Mouse (Mus musculus) limb, embryonic 12.5 days (tissue): ENCODE results near the gene Tmem8. TPM values are rescaled to one million over a fixed set of nuclear protein-coding genes. Genes with fewer than 3 reads are reported as not detected.
A peak's percentile ranks its signal among the peaks of the same experiment; 100 is the strongest.

ENCODE experiments used
- ATAC-seq: fragments of 200-750 bp; cut with Nextera tagmentation; 2 replicates; pipeline ENCODE4 v1.8.0; 2017; ENCODE audit warnings: low read depth, moderate TSS enrichment; ENCODE audit not compliant: insufficient number of reproducible peaks, insufficient read depth, low FRiP score, low TSS enrichment
- H3K27ac ChIP-seq: fragments of 300-500 bp; sonication (generic); 2 replicates; pipeline ENCODE4 v1.5.1; 2016; ENCODE audit warnings: mild to moderate bottlenecking, moderate library complexity
- H3K27me3 ChIP-seq: fragments of 300-500 bp; sonication (generic); 2 replicates; pipeline ENCODE4 v1.6.1; 2016; ENCODE audit warnings: mild to moderate bottlenecking, moderate library complexity
- H3K36me3 ChIP-seq: fragments of 300-500 bp; sonication (generic); 2 replicates; pipeline ENCODE4 v1.6.1; 2016; ENCODE audit warnings: mild to moderate bottlenecking, moderate library complexity
- H3K4me1 ChIP-seq: fragments of 300-500 bp; sonication (generic); replicated peaks from 2 replicates; pipeline ENCODE4 v1.6.1; 2016
- H3K4me2 ChIP-seq: fragments of 300-500 bp; sonication (generic); 2 replicates; pipeline ENCODE4 v1.6.1; 2016; ENCODE audit warnings: mild to moderate bottlenecking, moderate library complexity
- H3K4me3 ChIP-seq: fragments of 300-500 bp; sonication (generic); replicated peaks from 2 replicates; pipeline ENCODE4 v1.5.1; 2016; ENCODE audit warnings: mild to moderate bottlenecking
- H3K9ac ChIP-seq: fragments of 300-500 bp; sonication (generic); replicated peaks from 2 replicates; pipeline ENCODE4 v1.6.1; 2016; ENCODE audit warnings: mild to moderate bottlenecking, moderate library complexity
- H3K9me3 ChIP-seq: fragments of 300-500 bp; sonication (generic); 2 replicates; pipeline ENCODE4 v1.6.1; 2016; ENCODE audit warnings: mild to moderate bottlenecking, moderate library complexity
- WGBS: fragments of 180-500 bp; shearing (Covaris S2); methylation state at CpG from one replicate; pipeline ENCODE4 v1.1.7; 2016; 5-methylcytosine and 5-hydroxymethylcytosine counted together
- polyA plus RNA-seq: library from polyadenylated mRNA; unstranded; fragments of >200 nt; fragmentation: Nextera tagmentation; extraction: Ambion mirVana; gene quantifications from 2 replicates; pipeline ENCODE4 v1.2.1, GENCODE M21; 2016

The Tmem8 gene
- polyA plus RNA-seq, 1 experiment from 2014 or later = 0.87 TPM

- ATAC-seq = no peak
- Histone ChIP-seq H3K9me3 (no peaks in the 10 kb centered on the region), H3K4me3 (no peak overlapping the region), H3K4me2 (0 out of 2 replicates have a peak overlapping the region, but pooled peaks have one; percentile 1), H3K9ac (no peak overlapping the region), H3K27me3 (no peaks in the 10 kb centered on the region), H3K27ac (no peak overlapping the region), H3K36me3 (peaks cover 53% of the 10 kb centered on the region), H3K4me1 (peaks cover 11% of the 10 kb centered on the region)
- 91% methylated on average over 10 of the region's 10 CpGs for WGBS
Observed at GRCm38 (mm10) chr17:26125226-26125625, 12.1 kb downstream of the Tmem8 start.

GRCm38 (mm10) chr17:26131062-26131732 is 18.1 kb downstream of the Tmem8 start:
- no peak for ATAC-seq
- 86% methylated on average over 18 of the region's 18 CpGs for WGBS
- no peaks in the 10 kb centered on the region for H3K27me3 ChIP-seq
- H3K4me1 ChIP-seq = no peaks in the 10 kb centered on the region
- no peaks in the 10 kb centered on the region for H3K9me3 ChIP-seq
- peaks cover 67% of the 10 kb centered on the region for H3K36me3 ChIP-seq
- no peak overlapping the region for H3K9ac ChIP-seq
- no peak overlapping the region for H3K4me2 ChIP-seq
- H3K27ac ChIP-seq = no peak overlapping the region
- H3K4me3 ChIP-seq = no peak overlapping the region

- H3K36me3 ChIP-seq = peaks cover 57% of the 10 kb centered on the region
- H3K9me3 ChIP-seq = no peaks in the 10 kb centered on the region
- ATAC-seq = no peak
- no peak overlapping the region for H3K9ac ChIP-seq
- WGBS = 87% methylated on average over 18 of the region's 18 CpGs
- H3K4me3 ChIP-seq = no peak overlapping the region
- H3K27ac ChIP-seq = no peak overlapping the region
- H3K4me1 ChIP-seq = no peaks in the 10 kb centered on the region
- no peak overlapping the region for H3K4me2 ChIP-seq
- H3K27me3 ChIP-seq = no peaks in the 10 kb centered on the region
Observed at GRCm38 (mm10) chr17:26131856-26132853, 19.1 kb downstream of the Tmem8 start.

DNA sequence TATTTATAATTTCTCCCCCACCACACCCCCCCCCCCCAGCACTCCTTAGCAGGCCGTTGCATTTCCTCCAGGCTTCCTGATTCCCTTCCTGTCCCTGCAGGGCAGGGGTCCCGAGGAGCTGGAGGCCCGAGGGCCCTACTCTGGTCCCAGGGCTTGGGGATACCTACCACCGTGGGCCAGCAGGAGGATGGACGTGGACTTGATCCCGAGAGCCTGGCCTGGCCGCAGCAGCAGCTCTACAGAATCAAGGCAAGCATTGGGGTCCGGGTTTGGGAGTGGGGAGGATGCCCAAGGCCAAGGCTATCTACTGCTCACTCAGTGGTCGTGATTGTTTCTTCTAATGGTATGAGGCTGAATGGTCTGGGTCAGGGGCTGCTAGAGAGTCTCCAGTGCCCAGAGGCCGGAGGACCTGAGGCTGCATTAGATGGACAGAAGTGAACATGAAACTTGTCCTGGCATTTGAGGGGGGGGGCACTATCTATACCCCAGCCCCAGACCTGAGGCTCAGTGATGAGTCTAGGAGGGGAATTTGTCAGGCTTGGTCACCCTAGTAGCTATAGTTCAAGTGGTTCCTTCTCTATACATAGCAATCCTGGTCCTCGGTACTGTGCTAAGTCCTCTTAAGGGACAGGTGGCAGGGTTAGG is 24.1 kb downstream of the Tmem8 start:
- H3K4me3 ChIP-seq = no peak overlapping the region
- no peak for ATAC-seq
- H3K4me1 ChIP-seq = peaks cover 21% of the 10 kb centered on the region
- WGBS = 88% methylated on average over 11 of the region's 11 CpGs
- no peaks in the 10 kb centered on the region for H3K9me3 ChIP-seq
- no peak overlapping the region for H3K4me2 ChIP-seq
- no peak overlapping the region for H3K27ac ChIP-seq
- no peaks in the 10 kb centered on the region for H3K27me3 ChIP-seq
- peaks cover 9% of the 10 kb centered on the region; the same call in 1 of the 2 replicates for H3K36me3 ChIP-seq
- no peak overlapping the region for H3K9ac ChIP-seq

GRCm38 (mm10) chr17:26137751-26138130 is 24.6 kb downstream of the Tmem8 start:
- Histone ChIP-seq H3K4me3 (peak overlapping the region; percentile 93), H3K9me3 (no peaks in the 10 kb centered on the region), H3K4me1 (peaks cover 21% of the 10 kb centered on the region), H3K36me3 (peaks cover 9% of the 10 kb centered on the region), H3K4me2 (peak overlapping the region; percentile 89), H3K27me3 (no peaks in the 10 kb centered on the region), H3K9ac (no peak overlapping the region), H3K27ac (peak overlapping the region; percentile 93)
- ATAC-seq = no peak; the same call in 1 of the 2 replicates
- 74% methylated on average over 2 of the region's 2 CpGs for WGBS

GRCm38 (mm10) chr17:26138239-26138836 is 25.2 kb downstream of the Tmem8 start, which contains the start of gene Axin1:
Gene Axin1, plus strand, starts transcription at chr17:26138688.
- H3K27ac ChIP-seq = peak within 1 kb of the TSS; percentile 93
- peak within 1 kb of the TSS; percentile 93 for H3K4me3 ChIP-seq
- H3K27me3 ChIP-seq = no peaks in the 10 kb centered on the region
- under 1% methylated on average over 42 of the region's 42 CpGs for WGBS
- peaks cover 21% of the 10 kb centered on the region for H3K4me1 ChIP-seq
- ATAC-seq = peak; percentile 98
- H3K9me3 ChIP-seq = no peaks in the 10 kb centered on the region
- H3K9ac ChIP-seq = peak within 1 kb of the TSS; percentile 96
- H3K36me3 ChIP-seq = peaks cover 13% of the 10 kb centered on the region
- H3K4me2 ChIP-seq = peak within 1 kb of the TSS; percentile 89

DNA sequence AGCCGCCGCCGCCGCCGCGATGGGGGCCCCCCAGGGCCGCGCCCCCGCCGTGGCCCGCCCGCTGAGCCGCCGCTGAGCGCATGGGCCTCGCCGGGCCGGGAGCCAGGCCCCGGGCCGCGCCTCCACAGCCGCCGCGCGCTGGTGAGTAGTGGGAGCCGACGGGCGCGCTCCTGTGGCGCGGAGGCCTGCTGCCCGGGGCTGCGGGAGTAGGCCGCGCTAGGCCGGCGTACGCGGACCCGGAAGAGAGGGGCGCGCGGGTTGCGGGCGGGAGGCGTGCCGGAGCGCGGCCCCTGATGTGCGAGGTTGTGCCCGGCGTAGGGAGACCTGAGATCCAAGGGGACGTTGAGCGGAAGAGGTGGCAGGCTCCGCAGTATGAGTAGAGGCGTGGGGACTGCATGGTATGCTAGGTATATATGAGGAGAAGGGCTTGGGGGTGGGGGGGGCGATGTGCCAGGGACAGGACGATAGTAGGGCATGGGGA is 25.8 kb downstream of the Tmem8 start:
- H3K9ac ChIP-seq = peak overlapping the region; percentile 96
- H3K9me3 ChIP-seq = no peaks in the 10 kb centered on the region
- peak; percentile 63 for ATAC-seq
- peaks cover 19% of the 10 kb centered on the region for H3K36me3 ChIP-seq
- peak overlapping the region; percentile 93 for H3K4me3 ChIP-seq
- H3K27ac ChIP-seq = peak overlapping the region; percentile 93
- H3K4me1 ChIP-seq = peaks cover 21% of the 10 kb centered on the region
- no peaks in the 10 kb centered on the region for H3K27me3 ChIP-seq
- H3K4me2 ChIP-seq = peak overlapping the region; percentile 89
- WGBS = under 1% methylated on average over 48 of the region's 58 CpGs

DNA sequence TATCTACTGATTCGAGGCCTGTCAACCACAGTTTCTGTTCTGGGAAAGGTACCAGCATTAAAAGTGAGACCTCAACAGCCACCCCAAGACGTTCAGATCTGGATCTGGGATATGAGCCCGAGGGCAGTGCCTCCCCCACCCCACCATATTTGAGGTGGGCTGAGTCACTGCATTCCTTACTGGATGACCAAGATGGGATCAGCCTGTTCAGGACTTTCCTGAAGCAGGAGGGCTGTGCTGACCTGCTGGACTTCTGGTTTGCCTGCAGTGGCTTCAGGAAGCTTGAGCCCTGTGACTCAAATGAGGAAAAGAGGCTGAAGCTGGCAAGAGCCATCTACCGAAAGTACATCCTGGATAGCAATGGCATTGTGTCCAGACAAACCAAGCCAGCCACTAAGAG is 29.7 kb downstream of the Tmem8 start:
- no peak for ATAC-seq
- Histone ChIP-seq H3K9ac (no peak overlapping the region), H3K27ac (no peak overlapping the region), H3K4me1 (peaks cover 18% of the 10 kb centered on the region), H3K36me3 (peaks cover 56% of the 10 kb centered on the region), H3K9me3 (no peaks in the 10 kb centered on the region), H3K27me3 (no peaks in the 10 kb centered on the region), H3K4me3 (no peak overlapping the region), H3K4me2 (no peak overlapping the region)
- WGBS = 86% methylated on average over 4 of the region's 4 CpGs

DNA sequence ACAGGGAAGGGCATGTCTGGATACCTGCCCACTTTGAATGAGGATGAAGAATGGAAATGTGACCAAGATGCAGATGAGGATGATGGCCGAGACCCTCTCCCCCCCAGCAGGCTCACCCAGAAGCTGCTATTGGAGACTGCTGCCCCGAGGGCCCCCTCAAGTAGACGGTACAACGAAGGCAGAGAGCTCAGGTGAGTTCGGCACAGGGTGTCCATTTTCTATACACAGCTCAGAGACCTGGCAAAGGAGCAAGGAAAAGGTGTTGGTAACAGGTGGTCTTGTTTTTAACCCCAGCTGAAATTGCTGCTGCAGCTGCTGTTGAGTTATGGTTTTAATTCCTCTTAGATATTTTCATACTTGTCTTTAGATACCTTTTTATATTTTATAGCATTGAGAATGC is 30.3 kb downstream of the Tmem8 start:
- H3K27ac ChIP-seq = no peak overlapping the region
- no peak overlapping the region for H3K9ac ChIP-seq
- 95% methylated on average over 5 of the region's 5 CpGs for WGBS
- H3K4me3 ChIP-seq = no peak overlapping the region
- H3K4me2 ChIP-seq = no peak overlapping the region
- H3K4me1 ChIP-seq = peaks cover 14% of the 10 kb centered on the region
- ATAC-seq = no peak
- H3K9me3 ChIP-seq = no peaks in the 10 kb centered on the region
- H3K36me3 ChIP-seq = peaks cover 62% of the 10 kb centered on the region
- no peaks in the 10 kb centered on the region for H3K27me3 ChIP-seq

DNA sequence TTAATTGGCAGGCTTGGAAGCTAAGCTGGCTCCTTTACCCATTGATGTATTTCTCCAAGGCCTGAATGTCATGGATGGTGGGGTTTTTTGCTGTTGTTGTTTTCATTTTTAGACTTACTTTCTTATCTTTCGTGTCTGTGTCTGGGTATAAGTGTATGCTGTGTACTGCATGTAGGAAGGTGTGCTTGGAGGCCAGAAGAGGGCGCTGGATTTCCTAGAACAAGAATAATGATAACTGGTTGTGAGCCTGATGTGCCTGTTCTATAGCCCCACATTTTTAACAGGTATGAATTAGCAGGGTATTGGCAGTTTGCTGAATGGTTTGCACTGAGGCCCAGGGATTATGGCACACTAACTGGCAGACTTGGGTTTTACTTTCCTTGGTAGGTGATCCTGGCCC is 36.0 kb downstream of the Tmem8 start:
- Histone ChIP-seq H3K9me3 (no peaks in the 10 kb centered on the region), H3K4me3 (no peak overlapping the region), H3K9ac (no peak overlapping the region), H3K36me3 (peaks cover 91% of the 10 kb centered on the region), H3K27ac (no peak overlapping the region), H3K4me1 (no peaks in the 10 kb centered on the region), H3K27me3 (no peaks in the 10 kb centered on the region), H3K4me2 (no peak overlapping the region)
- ATAC-seq = no peak
- 82% methylated on average over 2 of the region's 2 CpGs for WGBS
